Mouse (Mus musculus): ENCODE data around the gene Phb2. TPM values are rescaled to one million over a fixed set of nuclear protein-coding genes. Genes with fewer than 3 reads are reported as not detected.
"Not testable (repeated sequence)": the region's sequence is repeated elsewhere in the genome, so short reads cannot be mapped to it uniquely, and the experiment has no call there.

The Phb2 gene
- polyA plus RNA-seq, 1 experiment from 2014 or later = 286 TPM

DNA sequence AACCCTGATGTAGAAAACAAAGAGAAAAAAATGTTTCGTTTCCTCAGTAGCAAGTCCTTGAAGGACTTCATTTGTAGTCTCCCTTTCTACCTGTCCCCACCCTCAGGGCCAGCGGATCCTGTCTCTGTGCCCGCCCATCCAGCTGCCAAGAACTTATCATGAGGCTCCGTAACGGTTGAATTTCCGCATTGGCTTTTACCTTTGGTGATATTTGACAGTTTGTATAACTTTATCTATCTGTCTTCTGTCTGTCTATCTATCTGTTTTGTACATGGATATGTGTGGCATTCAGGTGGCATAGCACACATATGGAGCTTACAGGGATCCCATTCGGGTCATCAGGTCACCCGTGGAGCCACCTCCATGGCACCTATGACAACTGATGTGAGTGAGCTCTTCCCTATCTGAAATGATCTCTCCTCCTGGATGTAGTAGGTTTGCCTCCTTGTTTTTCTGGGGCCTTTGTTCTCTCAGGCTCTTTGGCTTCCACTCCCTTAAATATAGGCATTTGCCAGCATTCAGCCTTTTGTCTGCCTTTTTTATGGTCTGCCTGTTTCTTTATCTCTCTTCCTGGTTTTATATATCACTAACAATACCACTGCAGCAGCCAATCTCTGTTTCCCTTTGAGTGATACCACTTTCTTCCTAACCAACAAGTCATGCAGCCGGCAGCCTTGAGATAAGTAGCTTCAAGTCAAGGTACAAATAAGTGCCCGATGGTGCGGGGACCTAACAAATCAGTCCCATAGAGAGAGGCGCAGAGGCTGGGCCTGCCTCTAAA, 26.3 kb upstream of the Phb2 start:
- Histone ChIP-seq H3K4me1 (ENCODE audit: control insufficient read depth, insufficient read depth, low read length) (no peaks in the 10 kb centered on the region), H3K36me3 (ENCODE audit: control insufficient read depth, insufficient read depth, low read length) (no peaks in the 10 kb centered on the region), H3K4me2 (ENCODE audit: low read depth, low read length) (no peak overlapping the region), H3K27ac (replicated peaks; ENCODE audit: low read depth, low read length) (no peak overlapping the region), H3K27me3 (replicated peaks; ENCODE audit: control insufficient read depth, insufficient read depth, low read length) (no peaks in the 10 kb centered on the region), H3K9me3 (ENCODE audit: control insufficient read depth, low read length) (no peaks in the 10 kb centered on the region), H3K9ac (ENCODE audit: low read depth, low read length) (no peak overlapping the region), H3K4me3 (ENCODE audit: low read depth, low read length) (no peak overlapping the region)
- ATAC-seq (ENCODE audit: low read depth) = peak; percentile 34; the same call in 1 of the 2 replicates
- 92% methylated on average over 12 of the region's 12 CpGs for WGBS
- no peak for DNase-seq (ENCODE audit: low spot score)

DNA sequence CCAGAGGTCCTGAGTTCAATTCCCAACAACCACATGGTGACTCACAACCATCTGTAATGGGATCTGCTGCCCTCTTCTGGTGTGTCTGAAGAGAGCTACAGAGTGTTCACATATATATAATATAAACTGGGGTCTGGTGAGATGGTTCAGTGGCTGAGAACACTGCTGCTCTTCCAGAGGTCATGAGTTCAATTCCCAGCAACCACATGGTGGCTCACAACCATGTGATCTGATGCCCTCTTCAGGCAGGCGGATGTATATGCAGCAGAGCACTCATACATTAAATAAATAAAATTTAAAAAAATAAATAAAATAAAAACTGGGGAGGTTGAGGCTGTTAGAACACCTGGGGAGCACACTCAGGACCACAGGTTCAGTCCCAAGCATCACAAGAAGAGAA, 25.5 kb upstream of the Phb2 start:
- not testable (repeated sequence) for DNase-seq (ENCODE audit: low spot score); H3K27me3 ChIP-seq (replicated peaks; ENCODE audit: control insufficient read depth, insufficient read depth, low read length); ATAC-seq (ENCODE audit: low read depth); H3K9me3 ChIP-seq (ENCODE audit: control insufficient read depth, low read length); H3K4me1 ChIP-seq (ENCODE audit: control insufficient read depth, insufficient read depth, low read length); H3K4me2 ChIP-seq (ENCODE audit: low read depth, low read length); H3K4me3 ChIP-seq (ENCODE audit: low read depth, low read length); H3K27ac ChIP-seq (replicated peaks; ENCODE audit: low read depth, low read length); H3K36me3 ChIP-seq (ENCODE audit: control insufficient read depth, insufficient read depth, low read length); H3K9ac ChIP-seq (ENCODE audit: low read depth, low read length)
- WGBS = 71% methylated on average over 1 of the region's 1 CpGs

DNA sequence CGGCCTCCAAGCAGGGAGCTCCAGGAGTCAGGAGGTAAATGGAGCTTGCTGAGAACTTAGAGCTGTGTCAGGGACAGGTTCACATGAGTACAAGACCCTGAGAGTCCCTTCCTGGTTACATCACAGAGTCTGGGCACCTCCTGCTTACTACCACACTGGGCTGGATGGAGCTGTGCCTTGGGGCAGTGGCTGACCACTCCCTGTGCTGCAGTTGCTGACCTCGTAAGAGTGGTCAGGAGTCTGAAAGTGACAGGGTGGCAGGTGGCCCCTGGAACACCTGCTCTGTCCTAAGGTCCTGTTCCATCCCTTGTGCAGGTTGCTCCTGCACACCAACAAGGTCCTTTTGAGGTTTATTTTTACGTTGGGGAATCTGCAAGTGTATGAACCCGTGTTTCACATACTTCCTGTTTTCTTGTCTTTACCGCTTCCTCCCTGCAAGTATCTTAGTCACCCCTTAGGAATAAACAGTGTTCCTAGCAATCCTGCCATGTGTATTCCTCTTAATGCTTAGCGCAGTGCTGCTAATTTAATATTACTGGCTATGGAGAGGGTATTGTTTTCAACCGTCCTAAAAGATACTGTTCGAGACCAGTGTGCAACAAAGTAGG, 23.9 kb upstream of the Phb2 start:
- Histone ChIP-seq H3K4me1 (ENCODE audit: control insufficient read depth, insufficient read depth, low read length) (no peaks in the 10 kb centered on the region), H3K4me2 (ENCODE audit: low read depth, low read length) (no peak overlapping the region), H3K9ac (ENCODE audit: low read depth, low read length) (no peak overlapping the region), H3K4me3 (ENCODE audit: low read depth, low read length) (no peak overlapping the region), H3K36me3 (ENCODE audit: control insufficient read depth, insufficient read depth, low read length) (no peaks in the 10 kb centered on the region), H3K27ac (replicated peaks; ENCODE audit: low read depth, low read length) (no peak overlapping the region), H3K9me3 (ENCODE audit: control insufficient read depth, low read length) (no peaks in the 10 kb centered on the region), H3K27me3 (replicated peaks; ENCODE audit: control insufficient read depth, insufficient read depth, low read length) (no peaks in the 10 kb centered on the region)
- ATAC-seq (ENCODE audit: low read depth) (no peak), DNase-seq (ENCODE audit: low spot score) (no peak)
- WGBS = 81% methylated on average over 8 of the region's 8 CpGs

DNA sequence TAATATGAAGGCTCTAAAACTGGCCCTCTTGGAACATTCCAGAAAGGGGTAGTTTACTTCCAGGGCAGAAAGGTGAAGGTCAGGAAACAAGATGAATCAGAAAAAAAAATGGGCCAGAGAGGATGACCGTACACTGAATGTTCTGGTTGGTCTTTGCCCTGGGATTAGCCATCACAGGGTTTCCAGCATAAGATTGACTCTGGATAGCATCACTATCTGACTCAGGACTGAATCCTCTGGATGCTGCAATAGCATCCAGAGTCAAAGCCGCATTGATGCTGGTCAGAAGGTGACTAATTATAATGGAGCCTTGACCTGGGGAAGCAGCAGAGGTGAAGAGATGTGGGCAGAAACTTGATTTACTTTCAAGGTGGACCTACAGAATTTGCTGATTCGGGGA, 23.1 kb upstream of the Phb2 start:
- WGBS = 92% methylated on average over 3 of the region's 3 CpGs
- H3K4me3 ChIP-seq (ENCODE audit: low read depth, low read length) = no peak overlapping the region
- no peaks in the 10 kb centered on the region for H3K9me3 ChIP-seq (ENCODE audit: control insufficient read depth, low read length)
- DNase-seq (ENCODE audit: low spot score) = no peak
- no peak overlapping the region for H3K27ac ChIP-seq (replicated peaks; ENCODE audit: low read depth, low read length)
- no peaks in the 10 kb centered on the region for H3K36me3 ChIP-seq (ENCODE audit: control insufficient read depth, insufficient read depth, low read length)
- no peaks in the 10 kb centered on the region for H3K27me3 ChIP-seq (replicated peaks; ENCODE audit: control insufficient read depth, insufficient read depth, low read length)
- H3K9ac ChIP-seq (ENCODE audit: low read depth, low read length) = no peak overlapping the region
- peaks cover under 1% of the 10 kb centered on the region; the same call in 1 of the 2 replicates for H3K4me1 ChIP-seq (ENCODE audit: control insufficient read depth, insufficient read depth, low read length)
- no peak overlapping the region for H3K4me2 ChIP-seq (ENCODE audit: low read depth, low read length)
- no peak for ATAC-seq (ENCODE audit: low read depth)

DNA sequence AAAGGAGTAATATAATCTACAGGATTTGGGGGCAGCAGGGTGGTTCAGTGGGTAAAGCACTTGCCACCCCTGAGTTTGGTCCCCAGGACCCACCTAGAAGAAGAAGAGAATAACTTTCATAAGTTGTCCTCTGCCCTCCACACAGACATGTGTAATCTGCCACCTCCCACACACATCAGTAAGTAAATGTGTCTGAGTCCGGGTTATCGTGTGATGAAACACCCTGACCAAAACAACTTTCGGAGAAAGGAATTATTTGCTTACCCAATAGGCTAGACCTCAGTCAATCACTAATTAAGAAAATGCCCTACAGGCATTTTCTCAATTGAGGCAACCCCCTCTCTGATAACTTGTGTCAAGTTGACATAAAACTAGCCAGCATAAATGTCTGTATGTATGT, 21.6 kb upstream of the Phb2 start:
- no peak overlapping the region for H3K9ac ChIP-seq (ENCODE audit: low read depth, low read length)
- no peaks in the 10 kb centered on the region for H3K9me3 ChIP-seq (ENCODE audit: control insufficient read depth, low read length)
- ATAC-seq (ENCODE audit: low read depth) (no peak), DNase-seq (ENCODE audit: low spot score) (no peak)
- H3K4me3 ChIP-seq (ENCODE audit: low read depth, low read length) = no peak overlapping the region
- H3K27me3 ChIP-seq (replicated peaks; ENCODE audit: control insufficient read depth, insufficient read depth, low read length) = no peaks in the 10 kb centered on the region
- no peak overlapping the region for H3K27ac ChIP-seq (replicated peaks; ENCODE audit: low read depth, low read length)
- peaks cover 6% of the 10 kb centered on the region; the same call in 1 of the 2 replicates for H3K4me1 ChIP-seq (ENCODE audit: control insufficient read depth, insufficient read depth, low read length)
- 86% methylated on average over 3 of the region's 3 CpGs for WGBS
- no peaks in the 10 kb centered on the region for H3K36me3 ChIP-seq (ENCODE audit: control insufficient read depth, insufficient read depth, low read length)
- no peak overlapping the region for H3K4me2 ChIP-seq (ENCODE audit: low read depth, low read length)

DNA sequence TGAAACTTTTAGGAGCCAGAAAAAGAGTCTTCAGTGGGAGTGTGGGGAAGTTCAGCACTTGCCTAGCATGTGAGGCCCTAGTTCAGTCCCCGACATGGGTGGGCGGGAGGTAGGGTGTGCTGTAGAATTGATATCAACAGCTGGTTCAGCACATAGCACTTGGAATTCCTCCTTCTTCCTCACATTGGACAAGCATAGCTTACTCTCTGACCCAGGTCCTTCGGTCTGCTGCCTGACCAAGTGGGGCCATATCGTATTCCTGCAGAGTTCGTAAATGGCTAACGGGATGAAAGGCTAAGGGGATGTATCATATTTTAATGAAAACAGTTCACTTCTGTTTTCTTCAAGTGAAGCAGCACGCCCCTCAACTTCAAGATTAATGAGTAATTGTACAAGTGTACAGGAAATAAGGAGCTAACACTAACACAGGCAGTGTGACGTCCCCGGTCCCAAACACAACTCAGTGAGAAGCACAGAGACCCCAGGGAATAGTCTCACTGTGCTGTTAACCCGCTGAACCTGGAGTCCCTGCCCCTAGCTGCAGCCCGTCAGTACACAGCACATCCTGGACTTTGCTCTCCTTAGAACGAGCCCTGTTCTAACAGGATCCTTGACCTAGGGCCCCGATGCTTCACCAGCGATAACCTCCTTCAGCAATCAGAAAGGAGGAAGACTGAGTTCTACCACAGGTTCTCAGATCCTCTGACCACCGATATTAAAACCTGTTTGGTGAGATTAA, 18.7 kb upstream of the Phb2 start:
- Histone ChIP-seq H3K4me3 (ENCODE audit: low read depth, low read length) (no peak overlapping the region), H3K36me3 (ENCODE audit: control insufficient read depth, insufficient read depth, low read length) (no peaks in the 10 kb centered on the region), H3K27me3 (replicated peaks; ENCODE audit: control insufficient read depth, insufficient read depth, low read length) (no peaks in the 10 kb centered on the region), H3K4me1 (ENCODE audit: control insufficient read depth, insufficient read depth, low read length) (peaks cover 6% of the 10 kb centered on the region; the same call in 1 of the 2 replicates), H3K9ac (ENCODE audit: low read depth, low read length) (no peak overlapping the region), H3K9me3 (ENCODE audit: control insufficient read depth, low read length) (no peaks in the 10 kb centered on the region), H3K4me2 (ENCODE audit: low read depth, low read length) (no peak overlapping the region), H3K27ac (replicated peaks; ENCODE audit: low read depth, low read length) (no peak overlapping the region)
- 52% methylated on average over 15 of the region's 15 CpGs for WGBS
- peak; percentile 51 for DNase-seq (ENCODE audit: low spot score)
- peak; percentile 37; the same call in 1 of the 2 replicates for ATAC-seq (ENCODE audit: low read depth)

DNA sequence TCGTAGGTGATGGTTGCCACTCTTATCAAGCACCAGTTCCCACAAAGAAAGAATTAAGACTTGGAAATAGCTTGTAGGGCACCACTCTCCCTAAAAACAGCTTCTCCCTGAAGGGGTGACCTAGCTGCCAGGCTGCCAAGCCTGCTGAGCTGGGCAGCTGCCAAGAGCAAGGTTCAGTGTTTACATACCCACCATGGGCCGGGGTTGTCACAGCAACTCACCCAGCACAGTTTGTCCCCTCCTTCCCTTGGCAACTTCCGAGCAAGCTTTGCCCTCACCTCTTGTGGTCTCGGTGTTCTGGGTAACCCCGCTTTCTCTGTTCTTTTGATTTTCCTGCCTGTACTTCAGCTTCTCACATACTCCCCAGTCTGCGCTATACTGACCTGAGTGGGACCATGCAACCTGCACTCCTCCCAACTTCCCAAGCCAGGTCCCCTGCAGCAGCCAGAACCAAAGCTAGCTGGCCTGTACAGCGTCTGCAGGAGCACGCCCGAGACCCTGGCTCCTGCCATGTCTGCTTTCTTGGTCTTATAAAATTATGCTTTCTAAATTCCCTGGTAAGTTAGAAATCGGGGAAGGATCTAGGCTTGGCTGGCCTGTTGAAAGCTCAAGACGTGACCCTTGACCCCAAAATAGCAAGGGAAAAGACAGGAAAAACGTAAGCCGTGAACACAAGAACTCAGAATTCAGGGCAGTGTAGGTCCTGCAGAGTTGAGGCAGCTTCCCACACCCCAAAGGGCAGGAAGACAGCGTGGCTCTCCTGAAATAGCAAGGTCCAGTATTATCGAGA, 17.8 kb upstream of the Phb2 start:
- 62% methylated on average over 15 of the region's 15 CpGs for WGBS
- ATAC-seq (ENCODE audit: low read depth) = peak; percentile 55; the same call in 1 of the 2 replicates
- peaks cover 6% of the 10 kb centered on the region; the same call in 1 of the 2 replicates for H3K36me3 ChIP-seq (ENCODE audit: control insufficient read depth, insufficient read depth, low read length)
- H3K4me1 ChIP-seq (ENCODE audit: control insufficient read depth, insufficient read depth, low read length) = peaks cover 6% of the 10 kb centered on the region; the same call in 1 of the 2 replicates
- no peaks in the 10 kb centered on the region for H3K9me3 ChIP-seq (ENCODE audit: control insufficient read depth, low read length)
- H3K9ac ChIP-seq (ENCODE audit: low read depth, low read length) = no peak overlapping the region
- H3K4me2 ChIP-seq (ENCODE audit: low read depth, low read length) = no peak overlapping the region
- H3K27me3 ChIP-seq (replicated peaks; ENCODE audit: control insufficient read depth, insufficient read depth, low read length) = no peaks in the 10 kb centered on the region
- no peak overlapping the region for H3K27ac ChIP-seq (replicated peaks; ENCODE audit: low read depth, low read length)
- peak; percentile 68 for DNase-seq (ENCODE audit: low spot score)
- no peak overlapping the region for H3K4me3 ChIP-seq (ENCODE audit: low read depth, low read length)

Data from embryonic facial prominence, embryonic 14.5 days (tissue).